Mouse (Mus musculus) spleen, adult 2 months (tissue): ENCODE measurements around the gene Rcn3.

Source experiments
- CTCF ChIP-seq: fragments of 200-500 bp; IDR thresholded peaks from 2 replicates; pipeline ENCODE4 v1.5.1; 2011; ENCODE audit warnings: mild to moderate bottlenecking, inconsistent platforms; ENCODE audit not compliant: insufficient read depth, insufficient read length, insufficient replicate concordance; ENCODE audit errors: extremely low read depth
- POLR2A ChIP-seq: fragments of 200-500 bp; IDR thresholded peaks from 2 replicates; pipeline ENCODE4 v1.6.1; 2011; ENCODE audit warnings: low read depth, low read length, inconsistent platforms

DNA sequence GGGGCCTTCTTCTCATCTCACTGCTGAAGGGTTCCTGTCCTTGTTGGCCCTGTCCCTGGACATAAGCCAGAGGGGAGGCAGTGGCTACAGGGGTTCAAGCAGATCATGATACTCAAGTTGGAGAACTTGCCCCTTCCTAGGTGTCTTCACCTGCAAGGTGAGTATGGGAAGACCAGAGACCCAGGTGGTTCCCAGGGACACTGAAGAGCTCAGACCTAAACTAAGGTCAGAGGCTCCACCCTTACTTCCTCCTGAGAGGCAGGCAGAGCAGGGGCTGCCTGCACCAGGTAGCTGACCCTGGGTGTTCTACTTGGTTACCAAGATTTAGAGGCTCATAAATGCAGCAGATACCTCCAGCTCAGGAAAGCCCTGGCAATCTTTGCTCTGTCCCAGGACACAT, 29.9 kb upstream of the Rcn3 start:
- TF ChIP-seq POLR2A (no peak), CTCF (no peak)
